Mouse (Mus musculus): ENCODE results near the gene Art4. TPM values are rescaled to one million over a fixed set of nuclear protein-coding genes. Genes with fewer than 3 reads are reported as not detected.

The Art4 gene
- total RNA-seq (2012; rRNA removed) (0.34 and 0.71 TPM in 2 replicates), total RNA-seq (2014; rRNA removed) (0.48 and 0.59 TPM in 2 replicates), polyA plus RNA-seq (2012; ENCODE audit: insufficient read length, low read depth) (0.93 and 1.0 TPM in 2 replicates)

DNA sequence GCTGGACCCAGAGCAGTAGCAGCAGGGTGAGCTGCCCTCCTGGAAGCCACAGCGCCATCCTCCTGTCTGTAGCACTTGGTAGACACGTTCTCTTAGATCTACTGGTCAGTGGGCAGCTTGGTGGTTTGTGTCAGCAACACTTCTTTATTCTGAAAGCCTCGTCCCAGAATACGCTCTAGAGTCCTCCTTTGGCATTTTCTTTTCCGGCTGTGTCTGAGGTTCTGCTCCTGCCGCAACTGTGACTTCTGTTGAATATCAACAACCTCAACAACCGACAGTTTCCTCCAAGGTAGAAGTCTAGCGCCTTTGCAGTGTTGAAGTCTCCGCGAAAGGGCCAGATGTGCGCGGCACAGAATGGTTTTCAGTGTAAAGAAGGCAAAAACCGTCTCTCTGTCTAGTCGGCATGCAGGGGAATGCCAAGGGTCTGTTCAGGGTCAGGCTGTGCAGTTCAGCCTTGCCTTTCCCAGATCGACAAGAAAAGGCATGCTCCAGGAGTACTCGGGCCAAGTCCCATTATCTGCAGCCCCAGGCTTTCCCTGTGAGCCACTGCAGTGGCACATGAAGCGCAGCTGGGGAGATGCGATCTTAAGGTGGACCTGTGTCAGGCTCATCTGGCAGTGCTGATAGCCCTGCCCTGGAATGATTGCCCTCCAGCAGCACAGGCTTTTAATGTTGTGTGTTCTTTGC, at the start of gene Art4:
Gene Art4, minus strand, starts transcription at position 548 of the 687 bp plus-strand sequence.
- peaks cover 19 to 44% of the 10 kb centered on the region in 2 experiments for H3K4me1 ChIP-seq (ENCODE audit: control insufficient read depth in 1 of 2, insufficient read depth in 2 of 2)
- dilution Hi-C loops (cut with MboI; ENCODE audit: extremely low pct_ligation_motif_present, extremely low pct_unique_long_range_greater_than_20kb, low sequenced_read_pairs), result loop anchor here (25.0 kb wide), 1 partner anchor 130 kb away; no protein-coding TSS in a partner anchor
- H3K27ac ChIP-seq (ENCODE audit: insufficient read depth, low read depth), result no peak within 1 kb of the TSS
- TF ChIP-seq GABPA (IDR thresholded peaks at IDR 0.05; ENCODE audit: insufficient replicate concordance, low read depth, low read length), result no peak
- no peak for TF ChIP-seq BHLHE40 (IDR thresholded peaks at IDR 0.05; ENCODE audit: low read depth, low read length)
- no peak for TF ChIP-seq JUN (IDR thresholded peaks at IDR 0.05; ENCODE audit: insufficient read depth, low read depth, low read length)
- TF ChIP-seq HCFC1 (IDR thresholded peaks at IDR 0.05; ENCODE audit: low read depth, low read length), result no peak
- TF ChIP-seq PAX5 (IDR thresholded peaks at IDR 0.05; ENCODE audit: low read length), result no peak
- TF ChIP-seq NELFE (IDR thresholded peaks at IDR 0.05; ENCODE audit: low read depth, low read length), result no peak
- TF ChIP-seq USF2 (conservative IDR thresholded peaks at IDR 0.05; ENCODE audit: low read depth, low read length), result no peak
- TF ChIP-seq RAD21 (IDR thresholded peaks at IDR 0.05; ENCODE audit: low read depth, low read length), result no peak
- no peak within 1 kb of the TSS for H3K4me3 ChIP-seq (replicated peaks in 1 of 3; ENCODE audit: low read depth in 2 of 3, low read length in 2 of 3, poor library complexity in 1 of 3)
- no peak within 1 kb of the TSS for H3K4me2 ChIP-seq (ENCODE audit: insufficient read depth, low read depth, poor library complexity, severe bottlenecking)
- DNase-seq (ENCODE audit: extremely low read depth), result no peak
- H3K9ac ChIP-seq (ENCODE audit: insufficient read depth, low read depth), result no peak within 1 kb of the TSS
- no peaks in the 10 kb centered on the region for H3K79me2 ChIP-seq (replicated peaks; ENCODE audit: control insufficient read depth, extremely low read depth, insufficient read depth, poor library complexity, severe bottlenecking)
- no peaks in the 10 kb centered on the region for H3K9me3 ChIP-seq (replicated peaks; ENCODE audit: low read length)
- in situ Hi-C loops (cut with MboI; ENCODE audit: low pct_ligation_motif_present, low pct_unique_long_range_greater_than_20kb, low sequenced_read_pairs), result loop anchor here (5.0 kb wide), 1 partner anchor 130 kb away; no protein-coding TSS in a partner anchor
- H3K36me3 ChIP-seq (replicated peaks in 1 of 2; ENCODE audit: control insufficient read depth in 1 of 2, insufficient read depth in 1 of 2, low read length in 1 of 2), result peaks cover 2 to 33% of the 10 kb centered on the region in 2 experiments
- H3K27me3 ChIP-seq (replicated peaks), result no peaks in the 10 kb centered on the region

DNA sequence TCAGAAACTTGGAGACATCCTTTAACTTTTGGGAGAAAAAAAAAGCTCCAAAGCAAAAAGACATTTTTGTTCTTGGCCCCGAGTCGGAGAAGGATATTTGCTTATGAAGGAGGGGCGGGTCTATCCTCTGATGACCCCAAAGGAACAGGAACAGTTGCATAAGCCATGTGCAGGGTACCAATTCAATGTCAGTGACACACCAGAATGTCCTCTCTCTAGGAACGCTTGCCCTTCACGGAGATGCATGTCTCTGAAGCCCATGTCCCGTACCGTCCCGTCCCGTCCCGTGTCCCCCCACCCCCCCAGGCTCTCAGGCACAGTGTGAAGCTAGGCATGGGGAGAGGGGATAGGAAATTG, 49.4 kb upstream of the Art4 start:
- Histone ChIP-seq H3K27ac (ENCODE audit: insufficient read depth, low read depth) (no peak overlapping the region), H3K4me1 (ENCODE audit: control insufficient read depth in 1 of 2, insufficient read depth in 2 of 2) (no peaks in the 10 kb centered on the region), H3K4me3 (replicated peaks in 1 of 3; ENCODE audit: low read depth in 2 of 3, low read length in 2 of 3, poor library complexity in 1 of 3) (no peak overlapping the region), H3K9me3 (replicated peaks; ENCODE audit: low read length) (no peaks in the 10 kb centered on the region), H3K4me2 (ENCODE audit: insufficient read depth, low read depth, poor library complexity, severe bottlenecking) (no peak overlapping the region), H3K79me2 (replicated peaks; ENCODE audit: control insufficient read depth, extremely low read depth, insufficient read depth, poor library complexity, severe bottlenecking) (no peaks in the 10 kb centered on the region), H3K9ac (ENCODE audit: insufficient read depth, low read depth) (no peak overlapping the region), H3K36me3 (replicated peaks in 1 of 2; ENCODE audit: control insufficient read depth in 1 of 2, insufficient read depth in 1 of 2, low read length in 1 of 2) (peaks cover 20 to 68% of the 10 kb centered on the region in 2 experiments), H3K27me3 (replicated peaks) (no peaks in the 10 kb centered on the region)
- TF ChIP-seq MEF2A (IDR thresholded peaks at IDR 0.05; ENCODE audit: borderline replicate concordance, low read depth, low read length) (no peak), RAD21 (IDR thresholded peaks at IDR 0.05; ENCODE audit: low read depth, low read length) (no peak)
- dilution Hi-C loops (cut with MboI; ENCODE audit: extremely low pct_ligation_motif_present, extremely low pct_unique_long_range_greater_than_20kb, low sequenced_read_pairs) (no loop called here), in situ Hi-C loops (cut with MboI; ENCODE audit: low pct_ligation_motif_present, low pct_unique_long_range_greater_than_20kb, low sequenced_read_pairs) (no loop called here)
- no peak for DNase-seq (ENCODE audit: extremely low read depth)

DNA sequence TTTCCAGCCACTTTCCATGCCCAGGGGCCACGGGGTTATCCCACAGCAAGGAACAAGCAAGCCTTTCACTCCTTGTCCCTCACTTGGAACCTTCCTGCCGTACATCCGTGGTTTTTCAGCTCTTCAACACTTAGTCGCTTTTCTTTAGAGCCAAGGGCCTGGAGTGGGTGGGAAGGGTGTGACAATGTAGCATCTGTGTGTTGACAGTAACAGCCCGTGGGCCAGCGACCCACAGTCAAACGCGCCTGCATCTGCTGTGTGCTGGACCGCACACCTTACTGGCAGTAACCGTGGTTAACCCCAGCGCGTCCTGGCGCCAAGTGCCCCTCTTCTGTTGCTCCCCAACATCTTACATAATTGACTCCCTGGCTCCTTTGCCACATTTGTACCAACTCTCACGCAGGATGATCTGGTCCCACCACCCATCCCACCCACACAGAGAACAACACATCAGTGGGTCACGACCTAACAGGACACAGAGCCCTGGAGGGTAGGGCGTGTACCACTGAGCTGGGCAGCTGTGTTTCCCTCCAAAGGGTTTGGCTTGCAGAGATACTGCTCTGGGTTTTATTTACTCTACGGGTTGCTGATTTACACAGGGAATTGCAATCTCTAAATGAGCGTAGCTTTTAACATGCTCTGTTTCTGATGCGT, 48.9 kb upstream of the Art4 start:
- H3K4me1 ChIP-seq (ENCODE audit: control insufficient read depth in 1 of 2, insufficient read depth in 2 of 2), result no peaks in the 10 kb centered on the region
- dilution Hi-C loops (cut with MboI; ENCODE audit: extremely low pct_ligation_motif_present, extremely low pct_unique_long_range_greater_than_20kb, low sequenced_read_pairs), result no loop called here
- H3K79me2 ChIP-seq (replicated peaks; ENCODE audit: control insufficient read depth, extremely low read depth, insufficient read depth, poor library complexity, severe bottlenecking), result no peaks in the 10 kb centered on the region
- no peaks in the 10 kb centered on the region for H3K9me3 ChIP-seq (replicated peaks; ENCODE audit: low read length)
- in situ Hi-C loops (cut with MboI; ENCODE audit: low pct_ligation_motif_present, low pct_unique_long_range_greater_than_20kb, low sequenced_read_pairs), result no loop called here
- H3K9ac ChIP-seq (ENCODE audit: insufficient read depth, low read depth), result no peak overlapping the region
- no peak overlapping the region for H3K4me2 ChIP-seq (ENCODE audit: insufficient read depth, low read depth, poor library complexity, severe bottlenecking)
- H3K36me3 ChIP-seq (replicated peaks in 1 of 2; ENCODE audit: control insufficient read depth in 1 of 2, insufficient read depth in 1 of 2, low read length in 1 of 2), result peaks cover 19 to 65% of the 10 kb centered on the region in 2 experiments
- H3K4me3 ChIP-seq (replicated peaks in 1 of 3; ENCODE audit: low read depth in 2 of 3, low read length in 2 of 3, poor library complexity in 1 of 3), result no peak overlapping the region
- no peaks in the 10 kb centered on the region for H3K27me3 ChIP-seq (replicated peaks)
- no peak for DNase-seq (ENCODE audit: extremely low read depth)
- TF ChIP-seq NELFE (IDR thresholded peaks at IDR 0.05; ENCODE audit: low read depth, low read length) (no peak), BHLHE40 (IDR thresholded peaks at IDR 0.05; ENCODE audit: low read depth, low read length) (no peak)
- H3K27ac ChIP-seq (ENCODE audit: insufficient read depth, low read depth), result no peak overlapping the region

Data from CH12.LX (cell line).